Mouse (Mus musculus) cerebellum, adult 11 months (tissue): ENCODE measurements at regions not wholly inside any gene's neighbourhood (a gene's known extent, or its start where the extent isn't known, plus 50 kb on each side); places are given as distances from the start of the nearest gene placed in this dataset.
"Not testable (repeated sequence)": the region's sequence is repeated elsewhere in the genome, so short reads cannot be mapped to it uniquely, and the experiment has no call there.

ENCODE experiments used
- DNase-seq: peaks from one replicate; pipeline ENCODE4 v3.0.0; 2022

DNA sequence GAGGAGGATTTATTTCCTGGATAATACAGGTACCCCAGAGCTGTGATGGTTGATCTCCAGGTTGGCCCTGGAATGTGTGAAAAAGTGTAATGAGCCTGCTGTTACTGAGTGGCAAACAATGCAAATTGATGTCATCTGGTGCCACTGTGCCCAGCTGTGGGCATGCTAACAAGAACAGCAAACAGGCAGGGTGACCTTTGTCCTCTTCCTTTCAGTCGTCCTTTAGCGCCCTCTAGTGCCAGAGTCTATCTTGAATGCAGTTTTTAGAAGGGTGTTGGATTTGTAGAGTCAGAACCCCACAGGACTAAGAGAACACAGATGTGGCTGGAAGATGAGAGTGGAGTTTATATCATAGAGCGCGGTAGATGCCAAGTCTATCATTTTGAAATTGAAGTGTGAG, 164.3 kb downstream of the Sdhaf3 start:
- no peak for DNase-seq

DNA sequence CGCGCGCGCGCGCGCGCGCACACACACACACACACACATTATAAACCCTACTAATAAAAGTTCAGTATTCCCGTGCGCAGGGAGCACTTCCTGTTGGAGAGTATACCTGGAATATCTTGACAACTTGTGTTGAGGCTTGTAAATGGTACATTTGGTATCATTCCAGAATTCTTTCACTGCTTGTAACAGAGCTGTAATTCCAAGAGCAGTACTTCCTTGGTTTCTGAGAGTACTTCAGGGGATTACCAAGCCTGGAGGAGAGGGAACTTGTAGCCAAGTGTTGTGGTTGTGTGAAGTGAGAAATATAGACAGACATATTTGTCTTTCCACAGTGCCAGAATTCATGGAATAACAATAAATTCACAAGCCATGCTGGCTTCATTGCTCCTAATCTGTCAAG, 177.2 kb downstream of the Sdhaf3 start:
- no peak for DNase-seq

DNA sequence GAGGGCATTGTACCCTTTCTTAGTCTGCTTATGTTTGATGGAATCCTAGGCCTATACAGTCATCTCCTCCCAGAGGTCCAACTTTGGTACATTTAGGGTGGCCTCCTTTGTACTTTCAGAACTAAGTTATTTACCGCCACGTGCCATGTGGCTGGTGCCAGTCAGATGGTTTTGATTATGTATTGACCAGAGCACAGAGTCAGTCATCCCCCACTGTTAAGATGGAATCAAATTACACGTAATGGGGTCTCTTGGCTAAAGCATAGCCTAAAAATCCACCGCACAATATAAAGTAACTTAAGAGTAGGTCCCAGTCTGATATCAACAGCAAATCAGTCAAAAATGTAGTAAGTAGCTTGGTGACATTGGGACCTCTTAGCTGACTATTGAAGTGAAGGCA, 178.3 kb downstream of the Sdhaf3 start:
- no peak for DNase-seq

DNA sequence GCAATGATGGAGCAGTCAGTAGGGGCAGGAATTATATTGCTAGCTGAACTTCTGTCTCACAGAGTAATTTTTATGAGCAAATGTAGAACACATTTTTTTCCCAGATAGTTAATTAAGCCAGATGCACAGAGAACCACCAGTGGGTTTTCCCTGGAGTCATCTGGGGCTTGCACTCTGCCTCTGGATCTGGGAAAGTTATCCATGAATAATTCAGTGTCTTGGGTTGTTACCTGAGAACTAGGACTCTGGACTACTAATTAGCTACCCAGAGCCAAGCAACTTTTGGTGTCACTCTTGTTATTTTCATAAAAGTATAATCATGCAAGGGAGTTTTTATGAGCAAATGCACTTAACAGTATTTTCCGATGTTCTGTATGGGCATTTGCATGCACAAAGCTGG, 179.1 kb downstream of the Sdhaf3 start:
- DNase-seq = no peak

DNA sequence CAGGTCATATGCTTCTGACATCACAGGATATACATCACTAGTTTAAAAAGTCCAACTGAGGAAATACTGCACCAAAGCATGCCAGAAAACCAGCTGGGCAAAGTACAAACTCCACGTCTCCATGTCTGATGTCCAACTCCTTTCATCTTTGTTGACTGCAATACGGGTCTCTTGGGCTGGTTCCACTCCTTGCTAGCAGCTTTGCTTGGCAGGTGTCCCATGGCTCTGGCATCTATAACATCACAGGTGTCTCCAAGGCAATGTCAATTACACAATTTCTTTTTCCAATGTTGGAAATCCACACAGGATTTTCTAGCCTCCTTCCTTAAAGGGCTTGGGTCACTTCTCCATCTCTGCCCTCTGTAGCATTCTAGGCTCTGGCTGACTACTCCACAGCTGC, 225.9 kb downstream of the Sdhaf3 start:
- DNase-seq = no peak

DNA sequence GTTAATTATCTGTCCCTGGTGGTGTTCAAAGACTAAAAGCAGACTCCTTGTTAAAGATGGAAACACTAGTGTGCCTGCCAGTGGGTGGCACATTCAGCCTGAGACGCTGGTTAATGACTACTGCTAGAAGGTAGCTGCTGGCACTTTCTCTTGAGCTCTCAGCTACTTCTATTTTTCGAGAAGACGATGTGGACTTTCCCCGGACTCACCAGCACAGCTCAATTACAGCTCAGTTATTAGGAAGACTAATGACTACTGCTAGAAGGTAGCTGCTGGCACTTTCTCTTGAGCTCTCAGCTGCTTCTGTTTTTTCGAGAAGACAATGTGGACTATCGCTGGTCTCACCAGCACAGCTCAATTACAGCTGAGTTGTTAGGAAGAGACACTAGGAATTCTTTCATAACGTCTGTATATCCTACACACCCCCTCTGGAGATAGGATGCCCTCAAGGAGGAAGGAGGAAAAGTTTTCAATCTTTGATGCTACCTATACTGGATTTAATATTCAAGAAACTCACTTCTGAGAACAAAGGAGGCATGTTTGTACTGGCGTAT, 243.3 kb downstream of the Sdhaf3 start:
- no peak for DNase-seq

DNA sequence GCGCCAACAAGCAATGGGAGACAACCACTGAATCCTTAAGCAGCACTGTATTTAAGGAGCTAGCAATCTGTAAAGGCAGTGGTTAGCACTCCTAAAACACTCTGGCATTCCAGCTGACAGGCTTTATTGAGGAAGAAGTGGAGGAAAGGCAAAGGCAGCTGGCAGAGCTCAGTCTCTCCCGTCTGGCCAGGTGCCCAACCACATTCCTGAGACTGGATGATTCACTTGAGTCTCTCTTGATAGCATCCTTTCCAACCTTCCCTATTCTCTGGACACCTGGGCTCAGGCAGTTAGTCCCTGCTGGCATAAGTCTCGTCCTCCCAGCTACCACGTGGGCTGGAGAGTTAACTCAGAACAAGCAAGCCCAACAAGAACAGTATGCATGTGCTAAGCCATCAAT, 260.1 kb downstream of the Sdhaf3 start:
- no peak for DNase-seq

DNA sequence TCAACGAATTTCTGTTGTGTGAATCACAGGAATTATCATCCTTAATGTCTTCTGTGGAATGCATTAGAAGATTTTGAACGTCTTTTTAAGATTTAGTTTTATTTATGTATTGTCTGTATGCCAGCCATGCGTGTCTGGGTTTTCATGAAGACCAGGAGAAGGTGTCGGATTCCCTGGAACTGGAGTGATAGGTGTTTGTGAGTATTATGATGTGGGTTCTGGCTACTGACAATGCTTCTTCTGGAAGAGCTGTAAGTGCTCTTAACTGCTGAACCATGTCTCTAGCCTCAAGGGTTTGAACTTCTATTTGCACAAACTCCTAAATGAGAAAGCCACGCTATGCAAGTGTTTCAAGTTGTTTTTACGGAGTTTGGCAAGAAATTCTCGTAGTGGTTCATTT, 296.5 kb downstream of the Sdhaf3 start:
- no peak for DNase-seq

DNA sequence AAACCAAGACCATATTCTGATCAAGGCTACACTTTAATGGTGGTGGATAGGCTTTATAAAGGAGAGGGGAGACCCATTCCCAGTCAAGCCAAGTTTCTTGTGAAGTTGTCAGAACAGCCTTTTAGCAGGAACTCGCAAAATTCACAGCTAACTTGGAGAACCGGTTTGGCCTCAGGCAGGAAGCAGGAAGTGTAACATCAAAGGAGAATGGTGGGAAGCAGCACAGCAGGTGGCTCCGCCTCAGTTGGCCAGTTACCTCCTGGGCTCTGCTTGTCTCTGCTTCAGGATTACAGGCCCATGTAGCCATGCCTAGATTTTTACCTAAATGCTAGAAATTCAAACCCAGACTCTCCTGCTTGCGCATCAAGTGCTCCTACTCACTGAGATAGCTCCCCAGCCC, 277.2 kb upstream of the Tac1 start:
- no peak for DNase-seq

DNA sequence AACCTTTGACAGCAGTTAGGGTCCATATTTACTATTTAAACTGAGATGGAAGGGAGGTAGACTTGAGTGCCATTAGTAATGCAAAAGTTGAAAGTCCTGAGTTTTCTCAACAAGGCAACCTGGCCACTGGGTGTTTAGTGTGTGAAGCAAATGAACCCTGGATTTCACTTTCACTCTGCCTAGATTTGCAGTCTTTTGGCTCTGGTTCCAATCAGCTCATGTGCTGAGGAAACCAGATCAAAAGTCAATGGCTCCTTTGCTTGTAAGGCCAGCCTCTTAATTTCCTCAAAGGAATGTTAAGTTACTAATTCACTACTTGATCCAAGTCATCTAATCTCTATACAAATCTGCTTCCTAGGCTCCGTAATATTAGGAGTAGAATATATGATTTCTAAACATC, 247.7 kb upstream of the Tac1 start:
- no peak for DNase-seq

DNA sequence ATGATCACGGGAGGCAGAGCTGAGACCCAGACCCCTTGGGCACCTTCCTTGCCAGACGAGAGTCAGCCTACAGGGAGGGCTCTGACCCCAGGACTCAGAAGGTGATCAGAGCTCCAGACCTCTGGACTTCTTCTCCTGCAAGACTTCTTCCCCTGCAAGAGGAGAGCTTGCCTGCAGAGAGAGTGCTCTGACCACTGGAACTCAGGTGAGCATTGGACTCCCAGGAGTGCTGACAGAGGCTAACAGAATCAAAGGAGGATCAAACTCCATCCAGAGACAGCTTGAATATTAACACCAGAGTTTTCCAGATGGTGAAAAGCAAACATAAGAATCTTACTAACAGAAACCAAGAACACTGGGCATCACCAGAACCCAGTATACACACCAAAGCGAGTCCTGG, 241.2 kb upstream of the Tac1 start:
- no peak for DNase-seq

DNA sequence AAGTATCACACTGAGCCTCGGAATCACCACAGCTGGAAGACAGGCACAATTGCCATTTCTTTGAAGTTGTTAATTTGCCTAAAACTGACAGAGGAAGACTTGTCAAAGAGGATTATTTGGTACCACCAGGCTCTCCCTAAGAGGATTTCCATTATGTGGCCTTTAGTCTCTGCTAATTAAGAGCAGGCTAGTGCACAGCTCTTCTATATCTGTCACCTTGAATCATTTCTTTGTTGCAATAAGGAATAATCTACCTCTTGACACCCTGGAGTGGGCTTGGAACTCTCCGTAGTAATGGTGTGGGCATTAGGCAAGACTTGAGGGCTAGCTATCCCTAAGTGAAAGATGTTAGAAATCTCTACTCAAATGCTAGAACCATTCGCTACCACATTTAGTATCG, 227.7 kb upstream of the Tac1 start:
- DNase-seq = no peak

DNA sequence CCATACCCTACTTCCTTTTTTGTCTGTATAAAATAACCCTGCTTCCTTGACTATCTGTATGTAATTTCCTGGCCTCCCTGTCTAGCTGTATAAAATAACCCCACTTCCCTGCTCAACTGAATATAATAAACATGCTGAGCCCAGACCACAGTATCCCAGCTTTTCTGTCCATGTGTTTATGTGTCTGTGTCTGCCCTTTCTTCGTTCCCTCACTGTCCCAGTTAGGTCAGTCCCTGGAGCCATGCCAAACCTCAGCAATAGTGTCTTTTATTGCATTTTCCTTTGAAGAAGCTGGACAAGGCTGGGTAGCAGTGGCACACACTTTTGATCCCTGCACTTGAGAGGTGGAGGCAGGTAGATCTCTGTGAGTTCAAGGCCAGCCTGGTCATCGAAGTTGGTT, 198.0 kb upstream of the Tac1 start:
- no peak for DNase-seq

DNA sequence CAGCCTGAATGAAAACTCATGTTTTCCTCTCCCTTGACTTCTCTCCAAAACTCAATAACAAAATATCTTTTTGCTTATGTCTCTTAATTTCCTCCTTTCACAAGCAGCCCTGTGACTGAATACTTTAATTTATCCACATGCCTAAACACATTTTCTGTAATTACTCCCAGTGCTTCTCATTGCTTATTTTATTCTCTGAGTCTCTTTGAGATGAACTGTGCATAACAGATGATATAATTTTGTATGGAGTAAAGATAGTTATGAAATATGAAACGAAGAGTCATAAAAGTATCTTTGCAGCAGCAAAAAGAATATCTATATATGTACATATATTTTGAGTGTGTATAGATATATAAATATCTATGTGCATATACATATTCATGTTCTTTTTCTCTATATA, 187.5 kb upstream of the Tac1 start:
- DNase-seq = no peak

DNA sequence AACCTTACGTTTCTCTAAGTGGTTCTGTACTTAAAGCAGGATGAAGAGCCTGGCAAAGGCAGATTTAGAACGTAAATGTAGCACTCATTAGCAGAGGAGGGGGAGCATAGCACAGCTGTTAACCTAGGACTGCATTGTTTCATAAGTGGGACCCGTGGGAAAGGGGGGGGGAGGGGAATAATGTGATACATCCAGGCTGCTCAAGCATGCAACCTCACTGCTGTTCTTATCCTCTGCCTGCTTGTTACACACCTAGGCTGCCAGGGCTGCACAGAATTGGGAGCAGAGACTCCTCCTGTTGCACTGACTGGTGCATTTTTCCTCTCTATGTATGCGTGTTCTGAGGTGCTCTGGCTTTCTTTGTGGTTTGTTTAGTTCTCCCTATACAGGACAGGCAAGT, 180.1 kb upstream of the Tac1 start:
- no peak for DNase-seq

DNA sequence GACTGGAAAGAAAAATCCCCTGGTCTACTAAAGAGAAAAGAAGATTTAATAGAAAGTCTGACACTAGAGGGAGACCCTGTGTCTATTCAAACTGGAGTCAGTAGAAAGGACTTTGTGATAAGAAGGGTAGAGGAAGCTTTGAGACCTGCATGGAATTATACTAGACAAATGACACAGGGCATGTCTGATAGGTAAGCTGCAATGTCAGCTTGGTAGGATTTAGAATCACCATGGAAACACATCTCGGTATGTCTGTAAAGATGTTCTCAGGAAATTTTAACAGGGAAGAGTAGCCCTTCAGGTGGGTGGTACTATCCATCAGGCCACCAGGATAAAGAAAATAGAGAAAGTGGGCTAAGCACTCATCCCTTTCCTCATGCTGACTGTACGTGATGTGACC, 178.8 kb upstream of the Tac1 start:
- no peak for DNase-seq

DNA sequence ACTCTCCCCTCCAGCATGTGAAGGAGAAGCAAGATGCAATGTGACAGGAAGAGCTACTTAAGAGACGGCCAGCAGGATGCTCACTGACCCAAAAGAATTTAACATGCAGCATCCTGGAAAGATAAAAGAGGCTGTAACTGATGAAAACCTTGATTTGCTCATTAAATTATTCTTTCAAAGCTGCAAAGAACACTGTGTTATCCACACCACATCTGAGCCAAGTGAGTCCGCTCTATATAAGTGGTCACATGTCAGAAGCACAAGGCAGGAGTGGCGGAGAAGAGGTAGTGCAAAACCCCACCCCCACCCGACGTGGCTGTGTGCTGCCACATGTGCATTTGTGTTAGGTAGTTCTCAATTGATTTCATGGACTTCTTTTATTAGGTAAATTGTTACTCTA, 176.0 kb upstream of the Tac1 start:
- no peak for DNase-seq

DNA sequence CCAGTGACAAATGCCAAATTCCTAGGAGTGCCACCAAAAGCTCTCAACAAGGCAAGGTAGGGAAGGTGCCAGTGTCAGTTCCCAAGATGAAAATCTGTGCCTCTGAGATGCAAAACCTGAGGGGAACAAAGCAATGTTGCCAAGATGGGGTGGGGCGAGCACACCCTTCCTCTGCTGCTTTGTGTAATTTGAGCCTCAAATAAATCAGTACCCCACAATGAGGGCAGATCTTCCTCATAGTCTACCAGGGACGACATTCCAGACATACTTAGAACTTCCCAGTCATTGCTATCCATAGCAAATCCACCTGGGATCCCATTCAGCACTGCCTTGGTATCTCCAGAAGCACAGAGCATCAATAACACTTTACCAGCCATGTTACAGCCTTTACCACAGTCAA, 129.9 kb upstream of the Tac1 start:
- no peak for DNase-seq

DNA sequence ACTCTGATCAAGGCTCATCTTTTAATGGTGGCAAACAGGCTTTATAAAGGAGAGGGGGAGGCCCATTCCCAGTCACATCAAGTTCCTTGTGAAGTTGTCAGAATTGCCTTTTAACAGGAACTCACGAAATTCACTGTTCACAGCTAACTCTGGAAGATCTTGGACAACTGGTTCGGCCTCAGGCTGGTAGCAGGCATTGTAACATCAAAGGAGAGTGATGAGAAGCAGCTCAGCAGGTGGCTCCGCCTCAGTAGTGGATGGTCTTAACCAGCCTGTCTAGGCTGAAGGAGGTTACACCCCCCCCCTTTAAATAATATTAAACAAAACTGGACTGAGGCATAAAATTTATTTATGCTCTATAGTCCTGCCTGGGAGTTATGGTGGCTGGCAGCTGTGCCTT, 113.0 kb upstream of the Tac1 start:
- no peak for DNase-seq

DNA sequence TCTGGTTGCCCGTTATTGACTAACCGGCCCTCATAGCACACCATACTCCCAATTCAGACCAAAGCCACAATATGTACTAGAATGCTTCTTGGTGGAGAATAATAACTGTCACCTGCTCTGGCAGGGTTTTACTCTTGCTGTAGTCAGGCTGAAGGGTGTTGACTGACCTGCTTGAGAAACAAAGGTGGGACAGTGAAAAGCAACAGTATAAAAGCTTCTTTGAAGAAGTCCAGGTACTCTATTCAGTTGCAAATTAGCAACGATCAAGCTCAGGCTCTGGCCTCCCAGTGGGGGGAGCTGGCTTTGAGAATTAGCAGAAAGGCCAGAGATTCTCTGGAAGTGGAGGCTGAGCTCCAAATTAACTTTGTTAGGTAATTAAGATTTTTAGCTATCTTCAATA, 112.4 kb upstream of the Tac1 start:
- not testable (repeated sequence) for DNase-seq

DNA sequence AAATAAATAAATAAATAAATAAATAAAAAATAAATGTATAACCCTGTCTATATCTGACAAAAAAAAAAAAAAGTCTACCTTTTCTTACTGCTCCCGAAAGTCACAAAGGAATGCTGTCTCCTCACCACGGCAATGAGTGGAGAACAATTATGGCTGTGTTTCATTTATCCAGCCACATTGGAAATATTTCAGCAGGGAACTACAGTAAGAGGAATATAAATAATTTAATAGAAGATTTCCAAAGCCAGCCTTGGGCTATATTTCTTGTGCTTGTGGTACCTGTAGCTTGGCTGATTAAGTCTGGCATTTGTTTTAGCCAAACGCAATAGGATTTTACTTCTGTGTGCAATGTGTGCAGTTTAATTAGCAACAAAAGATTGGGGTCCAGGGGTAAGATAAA, 98.8 kb upstream of the Tac1 start:
- DNase-seq = no peak

DNA sequence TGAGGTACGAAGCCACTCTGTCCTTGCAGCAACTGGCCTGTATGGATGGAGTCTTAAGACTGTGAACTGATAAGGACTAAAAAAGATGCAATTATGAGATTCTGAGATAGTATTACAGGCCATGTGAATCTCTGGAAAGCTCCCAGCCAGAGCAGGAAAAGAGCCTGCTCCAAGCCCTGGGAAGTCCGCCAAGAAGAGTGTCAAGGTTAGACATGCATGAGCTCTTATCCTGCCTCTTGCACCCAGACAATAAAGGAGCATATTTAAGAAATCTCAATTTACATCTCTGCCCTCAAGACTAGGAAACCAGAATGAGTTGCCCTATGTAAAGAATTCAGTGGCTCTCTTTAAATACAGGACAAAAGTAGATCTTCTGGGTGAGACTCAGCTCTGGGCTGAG, 90.8 kb upstream of the Tac1 start:
- peak; percentile 57 for DNase-seq

DNA sequence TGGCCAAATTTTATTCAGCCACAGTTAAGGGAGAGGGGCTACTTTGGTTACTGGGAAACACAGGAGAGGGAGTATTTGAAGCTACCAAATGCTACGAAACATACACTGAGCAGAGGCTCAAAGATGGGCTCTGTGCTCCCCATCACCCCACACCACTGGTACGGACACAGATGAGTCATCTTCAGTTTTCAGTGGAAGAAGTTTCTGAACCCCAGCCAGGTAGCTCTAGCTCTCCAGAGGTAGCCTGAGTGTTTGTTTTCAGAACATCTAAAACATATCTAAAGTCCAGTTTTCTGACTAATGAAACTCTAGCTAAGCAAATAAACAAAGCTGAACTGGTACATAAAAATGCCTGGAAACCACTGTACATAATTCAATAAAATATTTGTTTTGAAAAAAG, 90.3 kb upstream of the Tac1 start:
- DNase-seq = no peak

DNA sequence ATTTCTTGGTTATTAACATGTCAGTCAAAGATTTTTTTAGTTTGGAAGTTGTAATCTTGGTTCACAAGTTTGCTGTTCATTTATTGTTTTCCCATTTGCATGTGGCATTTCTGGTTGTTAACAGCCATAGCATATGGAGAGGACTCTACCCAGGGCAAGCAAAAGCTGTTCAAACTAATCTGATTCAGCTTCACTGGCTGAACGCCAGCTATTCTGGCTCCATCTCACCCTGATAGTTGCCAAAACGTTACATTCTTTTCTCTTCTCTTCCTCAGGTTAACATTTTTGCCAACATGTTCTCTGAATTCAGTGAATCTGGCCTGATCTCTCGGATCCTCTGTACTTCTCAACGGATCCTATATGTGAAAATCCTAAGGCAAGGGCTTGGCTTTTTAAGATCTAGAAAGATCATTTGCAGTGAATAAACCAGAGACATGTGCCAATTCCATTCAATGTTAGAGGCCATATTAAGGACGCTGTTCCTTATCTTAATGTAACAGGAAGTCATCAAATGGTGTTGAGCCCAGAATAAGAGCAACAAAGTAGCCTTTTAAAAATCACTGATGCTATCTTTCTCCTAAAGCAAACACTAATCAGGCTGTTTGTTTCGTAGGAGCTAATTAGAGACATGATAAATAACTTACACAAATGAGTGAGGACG, 82.2 kb upstream of the Tac1 start:
- DNase-seq = peak; percentile 76

DNA sequence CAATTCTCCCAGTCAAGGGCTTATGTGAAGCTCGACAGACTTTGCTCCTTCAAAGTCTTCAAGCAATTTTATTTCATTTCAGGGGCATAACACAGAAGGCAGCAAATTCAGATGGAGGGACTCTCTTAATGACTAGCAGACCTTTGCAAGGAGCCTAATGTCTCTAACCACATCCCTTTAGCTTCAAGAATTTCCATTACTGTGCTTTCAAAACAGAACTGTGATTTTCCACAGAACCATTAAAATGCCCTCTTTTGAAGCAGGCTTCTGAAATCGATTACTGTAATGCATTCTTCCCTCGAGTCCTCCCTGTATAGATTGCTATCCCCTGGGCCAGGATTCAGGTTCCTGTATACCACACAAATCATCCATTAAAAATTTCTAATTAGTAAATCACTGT, 80.9 kb upstream of the Tac1 start:
- DNase-seq = no peak

DNA sequence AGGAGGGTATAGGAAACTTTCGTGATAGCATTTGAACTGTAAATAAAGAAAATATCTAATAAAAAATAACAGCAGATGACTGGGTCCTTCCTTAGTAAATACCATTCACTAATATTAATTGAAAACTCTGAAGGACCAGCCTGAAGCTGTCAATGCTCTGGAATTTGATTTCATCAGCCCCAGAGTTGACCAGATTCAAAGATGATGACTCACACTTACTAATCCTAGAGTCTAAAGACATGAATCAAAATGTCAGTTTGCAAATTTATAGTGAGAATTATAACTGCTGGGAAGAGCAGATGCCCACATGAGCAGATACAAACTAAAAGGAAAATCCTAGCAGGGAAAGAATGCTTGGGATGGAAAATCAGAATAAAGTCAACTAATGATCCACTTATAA, 77.8 kb upstream of the Tac1 start:
- no peak for DNase-seq
